Mouse (Mus musculus) limb, embryonic 14.5 days (tissue): ENCODE measurements around the gene Ttyh2. TPM values are rescaled to one million over a fixed set of nuclear protein-coding genes. Genes with fewer than 3 reads are reported as not detected.

Experiments used
- ATAC-seq: fragments of 200-750 bp; cut with Nextera tagmentation; 2 replicates; pipeline ENCODE4 v1.8.0; 2017; ENCODE audit warnings: low read depth, moderate number of reproducible peaks, moderate TSS enrichment; ENCODE audit not compliant: low FRiP score
- DNase-seq: peaks from one replicate; pipeline ENCODE4 v3.0.0-alpha.2; 2015; ENCODE audit warnings: low spot score
- H3K27ac ChIP-seq: fragments of 300-500 bp; sonication (generic); replicated peaks from 2 replicates; pipeline ENCODE4 v1.5.1; 2014; ENCODE audit warnings: low read depth, mild to moderate bottlenecking, low read length, moderate library complexity, mixed read lengths
- H3K27me3 ChIP-seq: fragments of 300-500 bp; sonication (generic); 2 replicates; pipeline ENCODE4 v1.6.1; 2014; ENCODE audit warnings: low read length, mixed read lengths; ENCODE audit not compliant: control insufficient read depth, insufficient read depth
- H3K36me3 ChIP-seq: fragments of 300-500 bp; sonication (generic); 2 replicates; pipeline ENCODE4 v1.6.1; 2014; ENCODE audit warnings: mild to moderate bottlenecking, low read length, moderate library complexity, mixed read lengths; ENCODE audit not compliant: control insufficient read depth, insufficient read depth
- H3K4me1 ChIP-seq: fragments of 300-500 bp; sonication (generic); 2 replicates; pipeline ENCODE4 v1.6.1; 2014; ENCODE audit warnings: antibody characterized with exemption, low read length, mixed read lengths; ENCODE audit not compliant: control insufficient read depth, insufficient read depth
- H3K4me2 ChIP-seq: fragments of 300-500 bp; sonication (generic); replicated peaks from 2 replicates; pipeline ENCODE4 v1.6.1; 2014; ENCODE audit warnings: low read depth, mild to moderate bottlenecking, low read length, moderate library complexity; ENCODE audit not compliant: severe bottlenecking
- H3K4me3 ChIP-seq: fragments of 300-500 bp; sonication (generic); replicated peaks from 2 replicates; pipeline ENCODE4 v1.5.1; 2014; ENCODE audit warnings: low read length
- H3K9ac ChIP-seq: fragments of 300-500 bp; sonication (generic); 2 replicates; pipeline ENCODE4 v1.6.1; 2014; ENCODE audit warnings: mild to moderate bottlenecking, low read depth, low read length, moderate library complexity; ENCODE audit not compliant: severe bottlenecking
- H3K9me3 ChIP-seq: fragments of 300-500 bp; sonication (generic); 2 replicates; pipeline ENCODE4 v1.6.1; 2016; ENCODE audit warnings: low read length; ENCODE audit not compliant: control insufficient read depth
- POLR2A ChIP-seq: fragments of 200-500 bp; IDR thresholded peaks from 2 replicates; pipeline ENCODE4 v1.8.0; 2012; ENCODE audit warnings: inconsistent platforms, mild to moderate bottlenecking, moderate library complexity, borderline replicate concordance; ENCODE audit not compliant: insufficient read depth, insufficient read length; ENCODE audit errors: extremely low read depth
- WGBS: fragments of 180-500 bp; shearing (Covaris S2); extraction: QIAGEN DNeasy Blood & Tissue Kit; methylation state at CpG from one replicate; pipeline ENCODE4 v1.1.7; 2014; 5-methylcytosine and 5-hydroxymethylcytosine counted together
- polyA plus RNA-seq, 2 experiments: library from polyadenylated mRNA; depleted of rRNA in 1 of 2; stranded (reverse) in 1 of 2; unstranded in 1 of 2; fragments of >200 nt; fragmentation: Nextera tagmentation in 1 of 2; extraction: Ambion mirVana in 1 of 2; gene quantifications; 2 replicates each; pipeline versions ENCODE4 v1.2.1 to v1.2.3; 2012 to 2014

The Ttyh2 gene
- polyA plus RNA-seq (2012; rRNA removed) (16.9 and 21.3 TPM in 2 replicates), polyA plus RNA-seq (2014; fragmentation: Nextera tagmentation; extraction: Ambion mirVana) (21.7 and 25.9 TPM in 2 replicates)

- peak within 1 kb of the TSS; percentile 93 for H3K4me2 ChIP-seq
- H3K36me3 ChIP-seq, result peaks cover 37% of the 10 kb centered on the region
- TF ChIP-seq POLR2A, result 0 out of 2 replicates have a peak, but pooled peaks have one; percentile 26
- ATAC-seq (peak; percentile 85), DNase-seq (peak; percentile 89)
- peak within 1 kb of the TSS; percentile 68 for H3K9ac ChIP-seq
- under 1% methylated on average over 33 of the region's 40 CpGs for WGBS
- H3K27me3 ChIP-seq, result no peaks in the 10 kb centered on the region
- H3K27ac ChIP-seq, result 0 out of 2 replicates have a peak within 1 kb of the TSS, but pooled peaks have one; percentile 19
- H3K4me1 ChIP-seq, result peaks cover 18% of the 10 kb centered on the region
- H3K4me3 ChIP-seq, result peak within 1 kb of the TSS; percentile 62
- H3K9me3 ChIP-seq, result no peaks in the 10 kb centered on the region
These were observed at the start of gene Ttyh2 for GRCm38 (mm10) chr11:114675341-114675825. Ttyh2 (plus strand) TSS chr11:114675431.

- ATAC-seq (no peak), DNase-seq (peak; percentile 31)
- H3K9ac ChIP-seq, result no peak overlapping the region
- no peak overlapping the region for H3K27ac ChIP-seq
- no peaks in the 10 kb centered on the region for H3K4me1 ChIP-seq
- TF ChIP-seq POLR2A, result no peak
- H3K9me3 ChIP-seq, result no peaks in the 10 kb centered on the region
- no peaks in the 10 kb centered on the region for H3K36me3 ChIP-seq
- no peak overlapping the region for H3K4me2 ChIP-seq
- H3K4me3 ChIP-seq, result no peak overlapping the region
- WGBS, result 66% methylated on average over 13 of the region's 13 CpGs
- H3K27me3 ChIP-seq, result no peaks in the 10 kb centered on the region
These were observed 49.0 kb upstream of the Ttyh2 start for GRCm38 (mm10) chr11:114626071-114626690.

GRCm38 (mm10) chr11:114627036-114627435 is 48.2 kb upstream of the Ttyh2 start:
- Histone ChIP-seq H3K27ac (no peak overlapping the region), H3K4me3 (no peak overlapping the region), H3K4me2 (no peak overlapping the region), H3K9me3 (no peaks in the 10 kb centered on the region), H3K36me3 (no peaks in the 10 kb centered on the region), H3K4me1 (no peaks in the 10 kb centered on the region), H3K27me3 (no peaks in the 10 kb centered on the region), H3K9ac (no peak overlapping the region)
- no peak for ATAC-seq
- WGBS, result 80% methylated on average over 6 of the region's 6 CpGs
- no peak for TF ChIP-seq POLR2A
- DNase-seq, result no peak

- Histone ChIP-seq H3K4me1 (no peaks in the 10 kb centered on the region), H3K36me3 (no peaks in the 10 kb centered on the region), H3K27me3 (no peaks in the 10 kb centered on the region), H3K9me3 (no peaks in the 10 kb centered on the region), H3K27ac (no peak overlapping the region), H3K4me3 (no peak overlapping the region), H3K4me2 (no peak overlapping the region), H3K9ac (no peak overlapping the region)
- WGBS, result 63% methylated on average over 12 of the region's 12 CpGs
- DNase-seq (no peak), ATAC-seq (no peak)
- TF ChIP-seq POLR2A, result no peak
These were observed 47.2 kb upstream of the Ttyh2 start for GRCm38 (mm10) chr11:114628032-114628431.

GRCm38 (mm10) chr11:114630044-114630443 is 45.2 kb upstream of the Ttyh2 start:
- no peak for TF ChIP-seq POLR2A
- ATAC-seq, result no peak

GRCm38 (mm10) chr11:114632266-114632665 is 43.0 kb upstream of the Ttyh2 start:
- Histone ChIP-seq H3K36me3 (no peaks in the 10 kb centered on the region), H3K4me3 (no peak overlapping the region), H3K9me3 (no peaks in the 10 kb centered on the region), H3K27me3 (no peaks in the 10 kb centered on the region), H3K27ac (no peak overlapping the region), H3K4me1 (no peaks in the 10 kb centered on the region; the same call in 1 of the 2 replicates), H3K9ac (no peak overlapping the region), H3K4me2 (no peak overlapping the region)
- no peak for DNase-seq
- 57% methylated on average over 8 of the region's 8 CpGs for WGBS
- no peak for TF ChIP-seq POLR2A
- ATAC-seq, result no peak

More at GRCm38 (mm10) chr11:114630044-114630443, 45.2 kb upstream of the Ttyh2 start:
- Histone ChIP-seq H3K27me3 (no peaks in the 10 kb centered on the region), H3K4me2 (no peak overlapping the region), H3K9ac (no peak overlapping the region), H3K9me3 (no peaks in the 10 kb centered on the region), H3K4me3 (no peak overlapping the region), H3K36me3 (no peaks in the 10 kb centered on the region), H3K4me1 (no peaks in the 10 kb centered on the region), H3K27ac (no peak overlapping the region)
- WGBS, result 81% methylated on average over 5 of the region's 5 CpGs
- no peak for DNase-seq
